Mouse (Mus musculus): ENCODE measurements at regions not wholly inside any gene's neighbourhood (a gene's known extent, or its start where the extent isn't known, plus 50 kb on each side); places are given as distances from the start of the nearest gene placed in this dataset.

DNA sequence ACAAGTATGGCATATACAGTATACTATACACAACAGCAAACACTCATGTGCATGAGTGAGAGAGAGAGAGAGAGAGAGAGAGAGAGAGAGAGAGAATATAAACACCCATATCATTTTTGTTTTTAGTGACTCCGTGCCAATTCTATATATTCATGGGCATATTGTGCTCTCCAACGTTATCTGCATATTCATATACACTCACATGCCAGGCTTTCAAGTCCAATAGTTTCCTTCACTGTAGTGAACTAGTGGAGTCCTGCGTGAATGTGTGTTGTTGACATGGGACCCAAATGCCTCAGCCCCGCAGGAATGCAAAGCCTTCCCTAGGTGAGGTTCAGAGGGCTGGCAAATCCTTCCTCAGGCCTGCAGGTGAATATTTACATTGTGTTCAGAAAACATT is 53.4 kb upstream of the Nab1 start:
- no peak for DNase-seq

GRCm38 (mm10) chr1:52565812-52566211 is 64.7 kb upstream of the Nemp2 start:
- DNase-seq = no peak

DNA sequence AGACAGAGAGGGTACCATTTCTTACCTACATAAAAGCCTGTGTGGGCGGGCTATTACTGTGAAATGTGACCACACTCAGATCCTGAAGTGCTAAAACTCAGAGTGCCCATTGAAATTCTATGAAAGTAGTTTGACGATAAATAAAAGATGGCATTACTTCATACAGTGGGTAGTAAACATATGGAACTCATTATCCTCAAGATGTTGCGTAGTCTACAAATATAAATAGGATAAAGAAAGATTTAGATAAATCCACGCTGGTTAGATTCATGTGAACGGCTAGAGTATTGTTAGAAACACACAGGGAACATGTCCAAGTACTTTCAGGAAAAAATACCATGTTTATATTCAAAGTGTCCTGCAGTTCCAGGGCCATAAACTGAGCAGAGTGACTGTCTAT is 58.8 kb upstream of the Nemp2 start:
- no peak for DNase-seq

GRCm38 (mm10) chr1:52578298-52579056 is 52.0 kb upstream of the Nemp2 start:
- peak; percentile 8 for DNase-seq

GRCm38 (mm10) chr1:52580132-52580896 is 50.2 kb upstream of the Nemp2 start:
- no peak for DNase-seq
